Mouse (Mus musculus) CH12.LX (cell line): ENCODE measurements at regions not wholly inside any gene's neighbourhood (a gene's known extent, or its start where the extent isn't known, plus 50 kb on each side); places are given as distances from the start of the nearest gene placed in this dataset.

Experiments
- CTCF ChIP-seq, 2 experiments: IDR thresholded peaks in 1 of 2; conservative IDR thresholded peaks in 1 of 2; 2 replicates each; pipeline ENCODE4 v1.5.1; 2011 to 2012; ENCODE audit warnings: low read depth in 2 of 2, low read length in 2 of 2, improper control_type of control experiment in 1 of 2, inconsistent platforms in 1 of 2, mild to moderate bottlenecking in 1 of 2, moderate library complexity in 1 of 2
- EP300 ChIP-seq: IDR thresholded peaks from 2 replicates; pipeline ENCODE4 v1.6.1; 2011; ENCODE audit warnings: low read length, improper control_type of control experiment
- IRF4 ChIP-seq: IDR thresholded peaks from 2 replicates; pipeline ENCODE4 v1.6.1; 2014; ENCODE audit warnings: low read depth, mild to moderate bottlenecking, inconsistent platforms, low read length, improper control_type of control experiment
- MYC ChIP-seq: IDR thresholded peaks from 2 replicates; pipeline ENCODE4 v1.6.1; 2011; ENCODE audit warnings: low read depth, mild to moderate bottlenecking, improper control_type of control experiment, low read length
- NRF1 ChIP-seq: IDR thresholded peaks from 2 replicates; pipeline ENCODE4 v1.6.1; 2014; ENCODE audit warnings: low read depth, mild to moderate bottlenecking, inconsistent platforms, low read length, improper control_type of control experiment, moderate library complexity
- PAX5 ChIP-seq: IDR thresholded peaks from 2 replicates; pipeline ENCODE4 v1.6.1; 2012; ENCODE audit warnings: low read length, inconsistent platforms, mixed read lengths
- POLR2A ChIP-seq: IDR thresholded peaks from 2 replicates; pipeline ENCODE4 v1.6.1; 2011; ENCODE audit warnings: low read depth, mild to moderate bottlenecking, improper control_type of control experiment, low read length
- POLR2AphosphoS2 ChIP-seq: IDR thresholded peaks from 2 replicates; pipeline ENCODE4 v1.6.1; 2011; ENCODE audit warnings: low read depth, low read length, improper control_type of control experiment
- TBP ChIP-seq: conservative IDR thresholded peaks from 2 replicates; pipeline ENCODE4 v1.6.1; 2011; ENCODE audit warnings: low read depth, low read length, improper control_type of control experiment
- TCF12 ChIP-seq: IDR thresholded peaks from 2 replicates; pipeline ENCODE4 v1.6.1; 2014; ENCODE audit warnings: low read depth, mild to moderate bottlenecking, inconsistent platforms, low read length, improper control_type of control experiment

DNA sequence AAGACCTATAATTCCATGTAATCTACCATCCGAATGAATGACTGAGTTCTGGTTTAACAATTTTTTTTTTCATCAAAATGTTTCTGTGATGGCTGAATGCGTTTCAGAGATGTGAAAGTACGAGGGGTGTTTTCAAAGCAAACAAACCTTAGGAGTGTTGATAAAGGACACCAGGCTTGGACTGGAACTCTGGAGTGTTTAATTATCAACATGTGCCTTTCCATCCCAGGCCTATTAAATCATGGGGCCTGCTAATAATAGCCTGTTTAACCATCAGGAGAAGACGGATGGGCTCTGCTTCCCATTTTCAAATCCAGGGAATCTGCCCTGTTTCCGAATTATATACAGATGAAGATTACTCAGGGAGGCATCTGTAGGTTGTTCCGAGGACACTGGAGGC, 399.3 kb downstream of the Ppargc1a start:
- TF ChIP-seq CTCF (conservative IDR thresholded peaks at IDR 0.05 in 1 of 2, IDR thresholded peaks at IDR 0.05 in 1 of 2; ENCODE audit: low read depth in 2 of 2, low read length in 2 of 2) (no peak), PAX5 (no peak), TCF12 (no peak), POLR2AphosphoS2 (no peak), EP300 (no peak), TBP (no peak), POLR2A (no peak), IRF4 (no peak), NRF1 (no peak), MYC (no peak)
